Mouse (Mus musculus) macrophage (primary cell): Measurements from ENCODE around the gene Cela3b. TPM values are rescaled to one million over a fixed set of nuclear protein-coding genes. Genes with fewer than 3 reads are reported as not detected.

ENCODE experiments used
- H3K27ac ChIP-seq: fragments of 350-480 bp; formaldehyde crosslinking; 2 replicates; pipeline ENCODE4 v1.9.0; 2021
- H3K36me3 ChIP-seq: fragments of 350-480 bp; formaldehyde crosslinking; 2 replicates; pipeline ENCODE4 v1.9.0; 2021; ENCODE audit errors: inconsistent target
- H3K4me3 ChIP-seq: fragments of 350-480 bp; formaldehyde crosslinking; 2 replicates; pipeline ENCODE4 v1.9.0; 2021; ENCODE audit errors: inconsistent target
- H3K79me2 ChIP-seq: fragments of 350-480 bp; formaldehyde crosslinking; 2 replicates; pipeline ENCODE4 v1.9.0; 2021; ENCODE audit errors: inconsistent target
- WGBS: methylation state at CpG from one replicate; pipeline ENCODE4 v1.1.7; 2026; ENCODE audit warnings: inconsistent platforms; ENCODE audit not compliant: missing documents; 5-methylcytosine and 5-hydroxymethylcytosine counted together
- polyA plus RNA-seq: library from polyadenylated mRNA; stranded (reverse); fragments of 250-400 nt; gene quantifications from 3 replicates; pipeline ENCODE4 v1.2.4, GENCODE M21; 2018; ENCODE audit warnings: inconsistent platforms
- total RNA-seq, 78 experiments: library from RNA; depleted of rRNA; stranded (reverse); fragments of 250-400 nt; gene quantifications; 1 replicate in 9 of 78; 2 replicates in 24 of 78; 3 replicates in 43 of 78; 4 replicates in 2 of 78; pipeline ENCODE4 v1.2.4; 2018; ENCODE audit warnings: inconsistent platforms in 56 of 78

Gene Cela3b
- not detected for total RNA-seq (2018; cell fraction: chromatin; rRNA removed)
- not detected for total RNA-seq (2018; cell fraction: cytosol; rRNA removed)
- not detected for total RNA-seq (2018; cell fraction: nucleus; rRNA removed)
- not detected in 3 replicates for polyA plus RNA-seq

GRCm38 (mm10) chr4:137430502-137430901, at the start of gene Cela3b:
Cela3b (minus strand) TSS chr4:137430540.
- WGBS, result 74% methylated on average over 4 of the region's 4 CpGs
- Histone ChIP-seq H3K36me3 (no peaks in the 10 kb centered on the region), H3K79me2 (no peaks in the 10 kb centered on the region), H3K27ac (no peak within 1 kb of the TSS), H3K4me3 (no peak within 1 kb of the TSS)

GRCm38 (mm10) chr4:137479757-137480156, 49.4 kb upstream of the Cela3b start:
- H3K4me3 ChIP-seq, result no peak overlapping the region
- WGBS, result 74% methylated on average over 6 of the region's 6 CpGs
- H3K79me2 ChIP-seq, result no peaks in the 10 kb centered on the region
- no peak overlapping the region for H3K27ac ChIP-seq
- no peaks in the 10 kb centered on the region for H3K36me3 ChIP-seq

- Histone ChIP-seq H3K27ac (no peak overlapping the region), H3K36me3 (no peaks in the 10 kb centered on the region), H3K79me2 (no peaks in the 10 kb centered on the region), H3K4me3 (no peak overlapping the region)
- 54% methylated on average over 5 of the region's 5 CpGs for WGBS
Observed at GRCm38 (mm10) chr4:137478306-137478705, 48.0 kb upstream of the Cela3b start.

- H3K27ac ChIP-seq, result no peak overlapping the region
- no peaks in the 10 kb centered on the region for H3K36me3 ChIP-seq
- H3K4me3 ChIP-seq, result no peak overlapping the region
- 82% methylated on average over 6 of the region's 6 CpGs for WGBS
- no peaks in the 10 kb centered on the region for H3K79me2 ChIP-seq
Observed at GRCm38 (mm10) chr4:137477611-137478010, 47.3 kb upstream of the Cela3b start.

GRCm38 (mm10) chr4:137476761-137477237, 46.5 kb upstream of the Cela3b start:
- H3K79me2 ChIP-seq, result no peaks in the 10 kb centered on the region
- no peaks in the 10 kb centered on the region for H3K36me3 ChIP-seq
- 56% methylated on average over 17 of the region's 17 CpGs for WGBS
- H3K4me3 ChIP-seq, result no peak overlapping the region
- H3K27ac ChIP-seq, result no peak overlapping the region

GRCm38 (mm10) chr4:137476065-137476760, 45.9 kb upstream of the Cela3b start:
- Histone ChIP-seq H3K36me3 (no peaks in the 10 kb centered on the region), H3K4me3 (no peak overlapping the region), H3K79me2 (no peaks in the 10 kb centered on the region), H3K27ac (no peak overlapping the region)
- WGBS, result 68% methylated on average over 10 of the region's 10 CpGs

- Histone ChIP-seq H3K27ac (no peak overlapping the region), H3K36me3 (no peaks in the 10 kb centered on the region), H3K79me2 (no peaks in the 10 kb centered on the region), H3K4me3 (no peak overlapping the region)
- 87% methylated on average over 13 of the region's 13 CpGs for WGBS
Observed at GRCm38 (mm10) chr4:137475271-137476050, 45.1 kb upstream of the Cela3b start.

- Histone ChIP-seq H3K79me2 (no peaks in the 10 kb centered on the region), H3K36me3 (no peaks in the 10 kb centered on the region), H3K4me3 (no peak overlapping the region), H3K27ac (no peak overlapping the region)
- WGBS, result 92% methylated on average over 7 of the region's 7 CpGs
Observed at GRCm38 (mm10) chr4:137474694-137475093, 44.4 kb upstream of the Cela3b start.

GRCm38 (mm10) chr4:137473701-137474388, 43.5 kb upstream of the Cela3b start:
- H3K4me3 ChIP-seq, result no peak overlapping the region
- no peaks in the 10 kb centered on the region for H3K79me2 ChIP-seq
- WGBS, result 92% methylated on average over 18 of the region's 18 CpGs
- no peaks in the 10 kb centered on the region for H3K36me3 ChIP-seq
- no peak overlapping the region for H3K27ac ChIP-seq

GRCm38 (mm10) chr4:137473240-137473639, 42.9 kb upstream of the Cela3b start:
- 94% methylated on average over 8 of the region's 8 CpGs for WGBS

GRCm38 (mm10) chr4:137471326-137471725, 41.0 kb upstream of the Cela3b start:
- WGBS, result 91% methylated on average over 8 of the region's 8 CpGs
- Histone ChIP-seq H3K79me2 (no peaks in the 10 kb centered on the region), H3K36me3 (no peaks in the 10 kb centered on the region), H3K4me3 (no peak overlapping the region), H3K27ac (no peak overlapping the region)

More at GRCm38 (mm10) chr4:137473240-137473639, 42.9 kb upstream of the Cela3b start:
- H3K36me3 ChIP-seq, result no peaks in the 10 kb centered on the region
- H3K79me2 ChIP-seq, result no peaks in the 10 kb centered on the region
- no peak overlapping the region for H3K27ac ChIP-seq
- no peak overlapping the region for H3K4me3 ChIP-seq

GRCm38 (mm10) chr4:137470701-137471317, 40.5 kb upstream of the Cela3b start:
- Histone ChIP-seq H3K79me2 (no peaks in the 10 kb centered on the region), H3K36me3 (no peaks in the 10 kb centered on the region), H3K27ac (no peak overlapping the region), H3K4me3 (no peak overlapping the region)
- 84% methylated on average over 9 of the region's 9 CpGs for WGBS

GRCm38 (mm10) chr4:137469845-137470692, 39.7 kb upstream of the Cela3b start:
- Histone ChIP-seq H3K79me2 (no peaks in the 10 kb centered on the region), H3K4me3 (no peak overlapping the region)
- WGBS, result 89% methylated on average over 14 of the region's 15 CpGs

More at GRCm38 (mm10) chr4:137469845-137470692, 39.7 kb upstream of the Cela3b start:
- no peaks in the 10 kb centered on the region for H3K36me3 ChIP-seq
- no peak overlapping the region for H3K27ac ChIP-seq
